Mouse (Mus musculus): ENCODE results near the gene Itih5.
A peak's percentile ranks its signal among the peaks of the same experiment; 100 is the strongest.

The Itih5 gene

DNA sequence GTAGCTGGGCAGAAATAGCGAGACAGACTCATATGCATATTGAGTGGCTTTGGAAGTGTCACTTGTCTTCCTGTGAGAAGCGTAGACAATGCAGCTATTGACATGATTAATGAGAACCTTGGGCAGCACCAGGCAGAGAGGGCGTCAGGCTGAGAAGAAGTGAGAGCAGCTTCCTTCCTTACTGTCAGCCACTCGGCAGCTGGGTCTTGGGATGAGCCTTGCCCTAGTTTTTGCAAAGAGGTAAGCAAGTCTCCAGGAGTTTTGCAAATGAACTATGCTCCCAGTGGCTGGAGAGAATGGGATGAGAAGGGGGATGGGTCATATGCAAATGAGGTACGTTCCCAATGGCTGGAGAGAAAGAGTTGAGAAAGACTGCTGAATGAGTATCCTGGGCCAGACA is 109.4 kb downstream of the Itih5 start:
- no peak for DNase-seq (ENCODE audit: low read depth)

DNA sequence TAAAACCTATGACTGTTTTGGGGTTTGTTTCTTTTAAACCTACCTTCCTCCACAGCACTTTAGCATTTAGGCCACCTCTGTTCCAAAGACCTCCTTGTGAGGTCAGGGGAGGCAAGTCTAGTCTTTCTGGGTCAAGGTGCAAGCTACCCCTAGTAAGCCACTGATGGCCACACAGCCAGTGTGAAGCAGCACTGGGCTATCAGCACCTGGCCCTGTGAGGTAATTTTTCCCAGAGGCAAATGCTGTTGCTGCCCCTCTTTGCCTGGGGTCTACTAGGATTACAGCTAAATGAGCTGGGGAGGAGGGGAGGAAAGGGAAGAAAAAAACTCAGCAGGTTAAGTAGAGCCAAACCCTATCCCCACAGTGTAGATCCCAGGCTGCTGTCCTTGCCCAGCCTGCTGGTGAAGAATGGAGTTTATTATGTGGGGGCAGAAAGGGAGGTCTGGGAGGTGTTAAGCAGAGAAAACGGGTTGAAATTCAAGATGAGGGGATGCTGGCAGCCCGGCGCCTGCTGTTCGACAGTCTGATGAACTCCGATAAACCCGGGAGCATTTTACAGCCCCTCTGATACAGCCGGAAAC is 110.6 kb downstream of the Itih5 start:
- DNase-seq (ENCODE audit: low read depth), result no peak

DNA sequence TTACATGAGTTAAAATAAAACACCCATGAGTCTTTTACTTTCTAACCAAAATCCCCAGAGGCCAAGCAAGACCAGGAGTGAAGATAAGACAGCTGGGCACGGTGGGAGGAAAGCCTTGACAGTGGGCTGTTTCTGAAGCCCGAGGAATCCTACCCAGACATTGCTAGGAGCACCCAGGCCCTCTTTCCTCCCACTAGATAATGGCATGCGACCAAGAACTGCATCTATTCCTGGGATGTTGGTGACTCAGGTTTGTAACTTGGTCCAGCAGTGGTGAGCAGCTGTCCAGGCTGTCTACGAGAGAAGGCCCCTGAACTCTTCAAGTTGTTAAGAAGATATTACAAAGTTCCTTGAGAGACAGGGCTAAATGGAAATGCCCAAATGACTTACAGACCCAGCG is 112.5 kb downstream of the Itih5 start:
- no peak for DNase-seq (ENCODE audit: low read depth)

DNA sequence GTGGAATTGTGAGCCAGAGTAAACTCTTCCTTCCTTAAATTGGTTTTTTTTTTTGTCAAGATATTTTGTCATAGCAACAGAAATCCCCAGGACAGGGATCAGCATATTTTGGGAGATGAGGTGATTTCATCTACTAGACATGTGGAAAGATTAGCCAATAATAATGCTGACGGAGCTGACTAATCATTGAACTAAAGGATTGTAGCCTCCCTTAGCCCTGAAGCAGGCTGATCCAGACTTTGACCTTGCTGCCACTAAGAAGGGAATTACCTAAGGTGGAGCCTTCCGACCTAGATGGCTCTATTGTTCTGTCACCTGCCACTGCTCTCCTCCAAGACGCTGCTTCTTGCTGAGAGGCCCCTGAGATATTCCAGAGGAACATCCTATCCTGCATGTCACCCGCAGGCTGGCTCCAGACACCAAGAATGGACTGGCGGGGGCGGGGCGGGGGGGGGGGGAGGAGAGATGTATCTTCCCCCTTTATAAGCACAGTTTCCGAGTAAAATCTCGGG is 119.3 kb downstream of the Itih5 start:
- DNase-seq (ENCODE audit: low read depth), result no peak

DNA sequence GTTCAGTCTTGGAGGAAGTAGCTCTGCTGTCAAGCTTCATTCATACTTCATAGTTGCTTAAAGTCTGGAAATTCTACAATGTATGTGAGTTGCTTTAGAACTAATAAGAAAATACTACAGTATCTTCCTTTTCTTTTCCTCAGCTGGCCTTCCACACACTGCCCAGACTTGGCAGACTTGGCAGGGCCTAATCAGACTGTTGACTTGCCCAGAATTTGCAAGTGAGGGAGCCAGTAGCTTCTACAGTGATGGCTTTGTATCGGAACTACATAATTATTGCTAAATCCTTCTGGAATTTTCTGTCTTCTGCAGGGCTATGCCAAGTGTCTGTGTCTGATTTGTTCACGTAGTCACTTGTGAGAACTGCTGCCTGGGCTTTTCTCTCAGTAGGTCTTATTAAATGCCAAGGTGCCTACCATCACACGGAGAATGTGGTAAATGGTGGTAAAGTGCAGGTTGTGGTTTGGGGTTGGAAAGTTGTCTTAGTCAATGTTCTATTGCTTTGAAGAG is 120.2 kb downstream of the Itih5 start:
- no peak for DNase-seq (ENCODE audit: low read depth)

DNA sequence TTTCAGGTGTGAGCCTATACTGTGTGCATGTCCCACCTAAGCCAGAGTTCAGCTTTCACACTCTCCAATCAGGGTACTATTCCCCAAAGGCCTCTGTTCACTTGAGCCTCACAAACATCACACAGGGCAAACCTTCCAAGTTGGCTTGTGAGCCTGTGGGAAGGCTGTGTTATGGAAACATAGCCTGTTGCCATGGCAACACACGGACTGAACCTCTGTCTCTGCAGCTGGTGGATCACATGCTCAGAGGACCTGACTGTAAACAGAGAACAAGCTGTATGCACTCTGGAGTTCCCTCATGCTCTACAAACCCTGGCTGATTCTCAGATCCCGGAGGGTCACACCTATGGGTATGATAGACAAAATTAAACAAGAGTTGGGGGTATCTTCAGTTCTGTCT is 122.8 kb downstream of the Itih5 start:
- no peak for DNase-seq (ENCODE audit: low read depth)

DNA sequence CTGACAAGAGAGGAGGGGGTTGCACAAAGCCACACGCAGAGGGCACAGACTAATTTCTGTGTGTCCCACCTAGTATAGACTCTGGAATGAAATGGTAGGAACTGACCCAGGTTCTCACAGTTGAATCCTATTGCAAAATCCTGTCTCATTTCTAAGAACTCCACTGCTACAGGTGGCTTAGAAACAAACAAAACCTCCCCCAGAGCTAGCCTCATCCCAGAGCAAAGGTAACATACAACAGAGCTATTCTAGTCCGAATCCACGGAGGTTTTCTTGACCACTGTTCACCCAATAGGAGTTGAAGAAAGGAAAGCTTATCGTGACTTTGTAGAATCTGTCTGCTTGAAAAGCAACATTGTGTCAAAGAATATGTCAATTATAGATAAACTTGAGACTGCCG is 130.3 kb downstream of the Itih5 start:
- DNase-seq (ENCODE audit: low read depth), result no peak

DNA sequence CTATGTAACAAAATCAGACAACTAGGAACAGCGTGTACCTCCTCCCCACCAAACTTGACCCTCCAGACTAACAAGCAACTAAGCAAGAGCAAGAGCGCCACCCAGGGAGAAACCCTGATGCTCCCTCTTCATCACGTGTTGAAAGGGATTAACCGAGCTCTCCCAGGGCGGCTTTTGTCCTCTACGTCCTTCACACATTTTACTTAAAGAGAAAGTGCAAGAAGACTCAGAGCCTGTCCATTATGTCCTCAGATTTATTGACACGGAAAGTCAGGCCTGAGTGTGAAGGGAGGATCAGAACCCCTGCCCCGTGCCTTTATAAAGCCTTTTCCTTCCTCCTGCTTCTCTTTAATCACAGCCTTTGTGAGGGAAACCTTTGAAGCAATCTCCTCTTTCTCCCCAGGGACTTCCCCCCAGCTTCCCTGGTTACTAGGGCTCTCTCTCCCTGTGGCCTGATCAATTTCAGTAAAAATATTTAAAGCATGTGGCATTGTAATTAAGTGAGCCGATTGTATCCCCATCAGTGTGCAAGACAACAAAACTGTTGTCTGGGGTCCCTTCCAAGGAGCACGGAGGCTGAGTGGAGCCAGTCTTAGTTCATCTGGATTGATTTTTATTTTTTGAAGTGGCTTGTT is 131.4 kb downstream of the Itih5 start:
- peak; percentile 60 for DNase-seq (ENCODE audit: low read depth)

DNA sequence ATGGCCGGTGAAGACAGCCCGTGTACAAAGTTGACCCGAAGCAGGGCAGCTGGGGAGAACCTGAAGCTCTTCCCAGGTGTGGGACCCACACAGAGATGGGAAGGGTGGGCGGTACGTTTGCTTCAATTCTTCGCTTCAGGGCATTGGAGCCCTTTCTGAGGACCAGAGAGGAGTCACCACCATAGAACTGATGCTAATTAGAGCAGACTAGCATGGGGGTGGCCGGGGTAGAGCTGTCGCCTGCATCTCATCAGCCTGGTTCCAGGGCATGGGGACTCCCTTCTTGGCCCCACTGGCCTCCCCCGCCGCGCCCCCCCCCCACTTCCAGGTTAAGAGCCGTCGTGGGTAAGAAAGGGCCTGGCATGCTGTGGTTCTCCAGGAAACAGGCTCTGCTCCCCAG is 132.6 kb downstream of the Itih5 start:
- no peak for DNase-seq (ENCODE audit: low read depth)

DNA sequence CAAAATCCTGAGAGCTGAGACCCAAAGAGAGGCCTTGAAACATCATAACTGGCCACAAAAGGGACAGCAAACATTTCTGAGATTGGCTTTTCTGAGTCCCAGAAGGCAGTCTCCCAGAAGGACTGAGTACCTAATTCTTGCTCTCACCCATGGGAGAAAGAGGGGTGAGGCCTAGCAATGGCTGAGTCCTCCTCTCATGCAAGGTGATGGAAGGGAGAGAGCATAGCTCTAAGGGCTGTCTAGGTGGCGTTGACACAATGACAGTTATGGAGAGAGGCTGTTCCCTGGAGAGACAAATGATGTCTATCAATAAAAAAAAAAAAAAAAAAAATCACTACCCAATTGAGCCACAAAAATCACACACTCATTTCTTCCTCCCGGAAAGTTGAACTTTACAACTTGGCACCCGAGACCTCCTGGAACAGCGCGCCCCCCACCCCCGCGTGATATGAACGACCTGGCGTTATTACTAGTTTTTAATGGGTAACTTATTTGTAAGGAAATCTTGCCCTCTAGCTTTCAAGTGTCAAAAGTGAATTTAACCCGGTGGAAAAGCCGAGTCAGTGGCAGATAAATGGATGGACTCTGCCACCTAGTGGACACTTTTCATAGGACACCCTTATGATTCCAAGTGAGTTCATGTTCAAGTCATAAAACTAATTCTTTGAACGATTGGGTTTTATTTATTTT is 134.9 kb downstream of the Itih5 start:
- peak; percentile 85 for DNase-seq (ENCODE audit: low read depth)

DNA sequence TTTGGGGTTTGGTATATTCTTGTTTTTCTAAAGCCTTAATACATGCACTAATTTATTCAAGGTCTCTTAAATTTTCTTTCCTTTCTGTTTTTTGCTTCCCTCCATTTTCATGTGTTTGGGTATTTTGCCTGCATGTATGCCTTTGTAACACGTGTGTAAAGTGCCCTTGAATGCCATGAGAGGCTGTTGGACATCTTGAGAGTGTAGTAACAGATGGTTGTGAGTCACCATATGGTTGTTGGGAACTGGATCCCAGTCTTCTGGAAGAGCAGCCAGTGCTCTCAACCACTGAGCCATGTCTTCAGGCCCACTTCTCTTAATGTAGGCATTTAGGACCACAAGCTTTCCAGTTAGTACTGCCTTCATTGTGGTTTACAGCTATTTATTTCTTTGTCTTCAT is 135.5 kb downstream of the Itih5 start:
- DNase-seq (ENCODE audit: low read depth), result no peak

DNA sequence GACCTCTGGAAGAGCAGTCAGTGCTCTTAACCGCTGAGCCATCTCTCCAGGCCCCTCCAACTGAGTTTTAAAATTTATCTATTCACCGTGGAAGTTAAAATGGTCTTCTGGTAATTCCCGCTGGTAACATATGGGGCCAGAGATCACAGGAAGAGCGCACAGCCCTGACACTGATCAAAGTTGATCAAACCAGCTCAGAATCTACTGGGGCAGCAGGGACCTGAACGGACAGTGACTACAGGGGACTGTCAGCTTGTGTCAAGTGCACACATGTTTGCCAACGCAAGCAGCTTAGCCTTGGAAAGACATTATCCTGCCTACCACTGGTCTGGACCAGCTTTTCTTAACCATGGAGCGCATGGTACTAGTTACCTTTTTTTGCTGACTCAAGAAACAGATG is 136.7 kb downstream of the Itih5 start:
- DNase-seq (ENCODE audit: low read depth), result no peak

DNA sequence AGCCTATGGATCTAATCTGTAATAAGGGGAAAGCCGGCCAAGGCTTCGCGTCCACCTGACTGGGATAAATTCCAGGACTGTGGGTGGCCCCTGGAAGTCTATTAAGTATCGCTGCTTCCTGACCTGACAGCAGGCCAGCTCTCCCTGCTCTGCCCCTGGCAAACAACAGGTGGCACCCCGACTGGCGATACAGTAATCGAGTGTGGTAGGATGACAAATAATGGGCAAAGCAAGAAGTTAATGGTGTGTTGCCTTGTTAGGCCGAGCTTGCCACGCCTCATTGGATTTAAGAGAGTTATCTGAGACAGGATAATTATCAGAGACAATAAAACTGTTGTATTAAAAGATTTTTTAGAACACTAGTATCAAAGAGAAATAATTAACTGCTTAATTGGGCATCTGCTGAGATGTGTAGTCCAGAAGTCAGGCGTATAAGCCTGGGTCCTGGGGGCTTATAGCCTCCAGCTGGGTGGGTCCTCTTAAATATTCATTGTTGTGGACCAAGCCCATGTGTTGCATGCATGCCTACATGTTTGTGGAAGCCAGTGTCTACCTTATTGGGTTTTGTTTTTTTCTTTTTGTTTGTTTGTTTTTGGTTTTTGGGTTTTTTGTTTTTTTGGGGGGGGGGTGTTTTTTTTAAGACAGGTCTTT is 140.3 kb downstream of the Itih5 start:
- DNase-seq (ENCODE audit: low read depth), result no peak

DNA sequence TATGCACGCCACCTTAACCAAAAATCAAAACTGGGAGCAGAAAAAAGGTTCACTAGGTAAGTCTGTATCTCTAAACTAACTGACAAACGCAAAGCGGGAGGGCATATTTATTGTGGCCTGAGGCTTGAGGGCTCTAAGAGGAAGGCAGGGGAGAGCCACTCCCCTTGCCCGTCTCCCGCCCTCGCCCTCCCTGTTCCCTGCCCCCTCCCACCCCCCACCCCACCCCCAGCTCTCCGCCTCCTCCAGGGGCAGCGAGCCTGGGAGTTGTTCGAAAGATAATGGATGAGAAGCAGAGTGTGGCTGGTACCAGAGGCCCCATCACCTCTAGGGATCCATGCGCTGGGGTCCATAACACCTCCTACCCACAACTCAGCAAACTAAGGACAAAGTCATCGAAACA is 142.5 kb downstream of the Itih5 start:
- no peak for DNase-seq (ENCODE audit: low read depth)

DNA sequence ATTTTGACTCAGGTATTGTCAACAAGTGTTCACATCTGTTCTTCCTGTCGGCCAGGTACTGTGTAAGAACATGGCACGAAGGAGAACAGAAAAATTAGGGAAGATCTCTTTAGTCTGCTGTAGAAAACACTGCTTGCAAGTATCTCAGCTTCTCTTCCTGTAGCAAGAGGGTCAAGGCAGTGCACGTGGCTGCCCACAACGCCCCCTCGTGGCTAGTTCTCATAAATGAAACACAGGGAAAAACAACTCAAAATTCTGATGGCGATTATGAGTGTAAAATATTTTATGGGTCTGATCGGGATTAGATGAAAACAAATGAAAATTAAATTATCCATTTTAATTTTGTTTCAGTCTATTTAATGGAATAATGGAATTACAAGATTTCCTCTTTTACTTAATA is 146.9 kb downstream of the Itih5 start:
- DNase-seq (ENCODE audit: low read depth), result peak; percentile 36

DNA sequence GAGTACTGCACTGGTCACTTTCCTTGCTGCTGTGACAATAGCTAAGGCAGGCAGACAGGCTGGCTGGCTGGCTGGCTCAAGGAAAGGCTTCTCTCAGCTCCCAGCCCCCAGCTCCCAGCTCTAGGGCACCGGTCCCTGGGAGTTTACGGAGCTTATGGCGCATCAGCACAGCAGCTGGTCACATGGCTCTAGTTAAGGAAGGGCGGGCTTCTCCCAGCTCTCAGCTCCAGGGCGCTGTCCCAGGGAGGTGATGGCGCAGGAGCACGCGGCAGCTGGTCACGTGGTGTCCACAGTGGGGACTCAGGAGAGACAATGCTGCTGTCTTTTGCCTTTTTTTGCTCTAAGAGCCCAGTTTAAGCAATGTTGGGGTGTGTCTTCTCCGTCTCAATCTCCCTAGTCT is 147.4 kb downstream of the Itih5 start:
- DNase-seq (ENCODE audit: low read depth), result no peak

DNA sequence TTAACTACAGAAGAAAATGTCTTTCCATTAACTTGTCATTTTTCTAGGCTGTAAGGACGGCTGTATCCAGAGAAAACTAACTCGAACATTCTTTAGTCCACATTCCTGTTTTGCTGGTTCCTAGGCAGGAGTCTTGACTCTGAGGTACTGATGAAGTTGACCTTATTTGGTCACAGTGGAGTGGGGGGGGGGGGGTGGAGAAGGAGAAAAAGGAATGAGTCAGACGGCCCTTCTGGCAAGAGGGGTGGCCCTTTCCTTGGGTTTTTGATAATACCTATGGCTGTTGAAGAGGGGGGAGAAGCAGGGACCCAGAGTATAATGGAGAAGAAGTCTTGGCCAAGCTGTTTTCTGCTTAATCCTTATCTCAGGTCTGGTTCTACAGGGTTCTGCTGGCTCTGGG is 148.0 kb downstream of the Itih5 start:
- peak; percentile 19 for DNase-seq (ENCODE audit: low read depth)

DNA sequence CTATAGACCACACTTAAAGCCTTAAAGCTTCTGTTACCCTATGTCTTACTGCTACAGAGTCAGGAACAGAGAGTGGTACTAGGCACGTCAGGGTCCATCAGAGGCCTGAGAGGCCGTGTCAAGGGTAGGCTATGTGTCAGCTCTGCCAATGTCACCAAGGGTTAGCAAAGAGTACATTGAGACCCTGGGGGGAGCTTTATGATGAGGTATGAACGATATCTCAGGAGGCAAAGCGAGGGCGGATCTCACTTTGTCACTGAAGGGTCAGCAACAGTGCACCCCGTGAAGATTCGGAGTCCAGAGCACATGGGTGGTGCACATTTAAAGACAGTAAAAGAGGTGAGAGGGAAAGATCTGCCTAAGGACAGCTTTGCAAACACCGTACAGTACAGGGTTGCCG is 148.6 kb downstream of the Itih5 start:
- no peak for DNase-seq (ENCODE audit: low read depth)

DNA sequence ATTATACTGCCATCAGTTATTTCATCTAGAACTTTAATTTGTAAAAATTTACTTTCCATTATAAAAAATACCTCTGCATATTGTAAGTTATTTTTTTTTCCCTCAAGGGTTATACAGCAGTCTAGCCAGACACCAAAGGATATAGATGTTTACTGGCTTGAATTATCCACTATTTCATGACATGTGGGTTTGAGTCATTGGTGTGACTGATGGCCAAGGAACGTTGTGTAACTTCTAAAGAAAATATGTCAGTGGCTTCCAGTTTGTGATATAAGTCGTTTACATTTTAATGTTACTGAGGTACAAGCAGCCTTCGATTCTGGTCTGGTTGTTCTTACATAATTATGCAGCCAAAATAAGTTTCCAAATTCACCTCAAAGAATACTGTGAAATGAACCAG is 151.5 kb downstream of the Itih5 start:
- DNase-seq (ENCODE audit: low read depth), result peak; percentile 14
